Mouse (Mus musculus) central nervous system, embryonic 14 days (tissue): Measurements from ENCODE around the gene Celsr2. TPM values are rescaled to one million over a fixed set of nuclear protein-coding genes. Genes with fewer than 3 reads are reported as not detected.

ENCODE experiments used
- polyA plus RNA-seq: library from polyadenylated mRNA; depleted of rRNA; stranded (reverse); fragments of >200 nt; gene quantifications from 2 replicates; pipeline ENCODE4 v1.2.3, GENCODE M21; 2012; rRNA removed

Gene Celsr2
- polyA plus RNA-seq, result 66.1 and 72.8 TPM in 2 replicates

DNA sequence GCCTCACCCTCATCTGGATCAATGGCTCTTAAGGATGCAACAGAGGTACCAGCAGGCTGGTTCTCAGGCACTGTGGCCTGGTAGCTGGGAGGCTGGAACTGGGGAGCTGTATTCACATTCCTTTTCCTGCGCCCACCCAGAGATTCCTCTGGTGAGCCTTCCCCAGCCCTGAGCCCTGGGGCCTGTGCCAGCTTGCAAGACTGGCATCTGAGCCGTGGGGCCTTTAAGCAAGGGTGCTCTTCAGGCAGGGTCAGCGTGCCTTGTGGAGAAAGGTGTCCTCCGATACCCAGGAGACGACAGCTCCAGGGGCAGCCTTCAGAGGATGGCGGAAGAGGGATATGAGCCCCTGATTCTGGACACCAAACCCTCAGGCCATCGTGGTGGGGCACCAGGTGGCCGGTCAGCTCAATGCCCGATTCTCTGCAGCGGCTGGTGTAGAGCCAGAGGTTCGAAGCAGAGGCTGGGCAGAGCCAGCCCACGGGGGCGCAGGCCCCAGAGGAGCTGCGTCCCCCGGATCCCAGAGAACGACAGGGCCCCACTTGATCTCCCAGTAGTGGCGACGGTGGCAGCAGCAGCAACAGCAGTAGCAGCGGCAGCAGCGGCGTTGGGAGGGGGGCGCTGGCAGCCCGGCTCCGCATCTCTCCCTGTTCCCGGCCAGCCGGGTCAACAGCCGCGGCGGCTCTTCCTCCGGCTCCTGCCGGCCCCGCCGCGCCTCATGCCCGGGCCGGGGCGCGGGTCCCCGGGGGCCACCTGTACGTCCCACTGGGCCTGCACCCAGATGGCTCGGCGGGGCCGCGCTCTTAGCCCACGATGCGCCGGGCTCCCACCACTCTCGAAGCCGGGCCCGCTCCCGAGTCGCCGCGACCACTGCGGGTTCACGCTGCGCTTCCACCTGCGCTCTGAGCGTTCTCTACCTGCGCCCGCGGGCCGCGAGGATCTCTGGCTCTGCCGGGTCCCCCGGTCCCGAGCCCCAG is at the start of gene Celsr2:
Gene Celsr2 (minus strand): TSS at position 696 of the 974 bp plus-strand sequence.

GRCm38 (mm10) chr3:108444698-108445365 is 29.5 kb upstream of the Celsr2 start, which contains the start of gene Sars:
Gene Sars, minus strand, starts transcription at chr3:108445209.

GRCm38 (mm10) chr3:108383485-108384354 is 31.6 kb downstream of the Celsr2 start, which contains the start of gene Psrc1:
Gene Psrc1, plus strand, starts transcription at chr3:108383839.

GRCm38 (mm10) chr3:108364270-108364995 is 50.9 kb downstream of the Celsr2 start, which contains the start of gene Mybphl:
Gene Mybphl, plus strand, starts transcription at chr3:108364911.

Other genes starting within 250 kb of the Celsr2 start
- 16.0 and 16.7 TPM in 2 replicates for gene Amigo1, start 229.2 kb downstream of the Celsr2 start, polyA plus RNA-seq
- gene Cyb561d1, start 214.3 kb downstream of the Celsr2 start, polyA plus RNA-seq, result 8.1 and 8.7 TPM in 2 replicates
- gene Atxn7l2, start 204.6 kb downstream of the Celsr2 start, polyA plus RNA-seq, result 51.1 and 56.0 TPM in 2 replicates
- 2.0 and 2.8 TPM in 2 replicates for gene Sypl2, start 188.9 kb downstream of the Celsr2 start, polyA plus RNA-seq
- 156 and 157 TPM in 2 replicates for gene Psma5, start 158.6 kb downstream of the Celsr2 start, polyA plus RNA-seq
- gene Sort1, start 131.5 kb downstream of the Celsr2 start, polyA plus RNA-seq, result 58.6 and 69.6 TPM in 2 replicates
- gene Mybphl, start 50.6 kb downstream of the Celsr2 start, polyA plus RNA-seq, result 0.07 and 0.09 TPM in 2 replicates
- 48.8 and 69.0 TPM in 2 replicates for gene Psrc1, start 31.7 kb downstream of the Celsr2 start, polyA plus RNA-seq
- gene Sars, start 29.7 kb upstream of the Celsr2 start, polyA plus RNA-seq, result 193 and 227 TPM in 2 replicates
- 1.6 and 1.8 TPM in 2 replicates for gene 1700013F07Rik, start 118.6 kb upstream of the Celsr2 start, polyA plus RNA-seq
- 5.7 and 6.4 TPM in 2 replicates for gene 5330417C22Rik, start 121.0 kb upstream of the Celsr2 start, polyA plus RNA-seq
- 15.9 and 16.8 TPM in 2 replicates for gene Tmem167b, start 146.9 kb upstream of the Celsr2 start, polyA plus RNA-seq
- gene Taf13, start 156.1 kb upstream of the Celsr2 start, polyA plus RNA-seq, result 33.6 and 33.8 TPM in 2 replicates
- gene Wdr47, start 175.7 kb upstream of the Celsr2 start, polyA plus RNA-seq, result 78.4 and 92.7 TPM in 2 replicates
- gene Clcc1, start 238.4 kb upstream of the Celsr2 start, polyA plus RNA-seq, result 59.0 and 61.8 TPM in 2 replicates